Mouse (Mus musculus) CH12.LX (cell line): Measurements from ENCODE around the gene Tpst2. TPM values are rescaled to one million over a fixed set of nuclear protein-coding genes. Genes with fewer than 3 reads are reported as not detected.
A peak's percentile ranks its signal among the peaks of the same experiment; 100 is the strongest.

Experiments
- DNase-seq: peaks from one replicate; pipeline ENCODE4 v3.0.0-alpha.2; 2013; ENCODE audit errors: extremely low read depth
- H3K27ac ChIP-seq: 2 replicates; pipeline ENCODE4 v1.5.1; 2012; ENCODE audit warnings: low read depth, mild to moderate bottlenecking, control low read depth, moderate library complexity; ENCODE audit not compliant: insufficient read depth
- H3K27me3 ChIP-seq: replicated peaks from 2 replicates; pipeline ENCODE3; 2012; ENCODE audit warnings: inconsistent platforms
- H3K36me3 ChIP-seq, 2 experiments: replicated peaks in 1 of 2; 2 replicates each; pipeline versions ENCODE3 to v1.6.1; 2012; ENCODE audit warnings: inconsistent platforms in 1 of 2, low read length in 1 of 2, mild to moderate bottlenecking in 1 of 2, mixed read lengths in 1 of 2, moderate library complexity in 1 of 2; ENCODE audit not compliant: control insufficient read depth in 1 of 2, insufficient read depth in 1 of 2
- H3K4me1 ChIP-seq, 2 experiments: 2 replicates each; pipeline ENCODE4 v1.6.1; 2012; ENCODE audit warnings: inconsistent platforms in 1 of 2, moderate library complexity in 1 of 2; ENCODE audit not compliant: insufficient read depth in 2 of 2, control insufficient read depth in 1 of 2
- H3K4me2 ChIP-seq: 2 replicates; pipeline ENCODE4 v1.6.1; 2012; ENCODE audit warnings: low read depth, mild to moderate bottlenecking, control low read depth; ENCODE audit not compliant: poor library complexity, insufficient read depth, severe bottlenecking
- H3K4me3 ChIP-seq, 3 experiments: fragments of 150-350 bp in 1 of 3; sonication (generic) in 1 of 3; replicated peaks in 1 of 3; 2 replicates each; pipeline versions ENCODE3 to v1.5.1; 2011 to 2012; ENCODE audit warnings: low read depth in 2 of 3, low read length in 2 of 3, mild to moderate bottlenecking in 2 of 3, moderate library complexity in 2 of 3, control low read depth in 1 of 3, improper control_type of control experiment in 1 of 3, inconsistent platforms in 1 of 3, mixed read lengths in 1 of 3; ENCODE audit not compliant: poor library complexity in 1 of 3
- H3K79me2 ChIP-seq: replicated peaks from 2 replicates; pipeline ENCODE4 v1.6.1; 2012; ENCODE audit warnings: mild to moderate bottlenecking, moderate library complexity; ENCODE audit not compliant: control insufficient read depth, poor library complexity, insufficient read depth, severe bottlenecking; ENCODE audit errors: extremely low read depth
- H3K9ac ChIP-seq: 2 replicates; pipeline ENCODE4 v1.6.1; 2012; ENCODE audit warnings: low read depth, mild to moderate bottlenecking, control low read depth, moderate library complexity; ENCODE audit not compliant: insufficient read depth
- H3K9me3 ChIP-seq: replicated peaks from 2 replicates; pipeline ENCODE3; 2012; ENCODE audit warnings: low read length, inconsistent platforms, mixed read lengths
- CTCF ChIP-seq, 2 experiments: IDR thresholded peaks in 1 of 2; conservative IDR thresholded peaks in 1 of 2; 2 replicates each; pipeline ENCODE4 v1.5.1; 2011 to 2012; ENCODE audit warnings: low read depth in 2 of 2, low read length in 2 of 2, improper control_type of control experiment in 1 of 2, inconsistent platforms in 1 of 2, mild to moderate bottlenecking in 1 of 2, moderate library complexity in 1 of 2
- ELF1 ChIP-seq: IDR thresholded peaks from 2 replicates; pipeline ENCODE4 v1.6.1; 2014; ENCODE audit warnings: low read depth, mild to moderate bottlenecking, inconsistent platforms, low read length, improper control_type of control experiment
- IRF4 ChIP-seq: IDR thresholded peaks from 2 replicates; pipeline ENCODE4 v1.6.1; 2014; ENCODE audit warnings: low read depth, mild to moderate bottlenecking, inconsistent platforms, low read length, improper control_type of control experiment
- JUND ChIP-seq: conservative IDR thresholded peaks from 2 replicates; pipeline ENCODE4 v1.6.1; 2011; ENCODE audit warnings: low read depth, low read length, improper control_type of control experiment
- KAT2A ChIP-seq: IDR thresholded peaks from 2 replicates; pipeline ENCODE4 v1.6.1; 2012; ENCODE audit warnings: low read length, improper control_type of control experiment, inconsistent platforms; ENCODE audit not compliant: insufficient replicate concordance
- MAZ ChIP-seq: IDR thresholded peaks from 2 replicates; pipeline ENCODE4 v1.6.1; 2012; ENCODE audit warnings: low read depth, mild to moderate bottlenecking, inconsistent platforms, low read length, improper control_type of control experiment, moderate library complexity
- MEF2A ChIP-seq: IDR thresholded peaks from 2 replicates; pipeline ENCODE4 v1.6.1; 2014; ENCODE audit warnings: low read depth, mild to moderate bottlenecking, inconsistent platforms, low read length, improper control_type of control experiment, borderline replicate concordance
- MXI1 ChIP-seq: IDR thresholded peaks from 2 replicates; pipeline ENCODE4 v1.6.1; 2011; ENCODE audit warnings: mild to moderate bottlenecking, low read depth, low read length, improper control_type of control experiment
- NELFE ChIP-seq: IDR thresholded peaks from 2 replicates; pipeline ENCODE4 v1.6.1; 2011; ENCODE audit warnings: low read depth, low read length, improper control_type of control experiment
- NRF1 ChIP-seq: IDR thresholded peaks from 2 replicates; pipeline ENCODE4 v1.6.1; 2014; ENCODE audit warnings: low read depth, mild to moderate bottlenecking, inconsistent platforms, low read length, improper control_type of control experiment, moderate library complexity
- PAX5 ChIP-seq: IDR thresholded peaks from 2 replicates; pipeline ENCODE4 v1.6.1; 2012; ENCODE audit warnings: low read length, inconsistent platforms, mixed read lengths
- POLR2A ChIP-seq: IDR thresholded peaks from 2 replicates; pipeline ENCODE4 v1.6.1; 2011; ENCODE audit warnings: low read depth, mild to moderate bottlenecking, improper control_type of control experiment, low read length
- RCOR1 ChIP-seq: conservative IDR thresholded peaks from 2 replicates; pipeline ENCODE4 v1.6.1; 2012; ENCODE audit warnings: low read depth, mild to moderate bottlenecking, inconsistent platforms, low read length, improper control_type of control experiment
- SMC3 ChIP-seq: IDR thresholded peaks from 2 replicates; pipeline ENCODE4 v1.6.1; 2011; ENCODE audit warnings: low read depth, low read length, improper control_type of control experiment
- TBP ChIP-seq: conservative IDR thresholded peaks from 2 replicates; pipeline ENCODE4 v1.6.1; 2011; ENCODE audit warnings: low read depth, low read length, improper control_type of control experiment
- TCF12 ChIP-seq: IDR thresholded peaks from 2 replicates; pipeline ENCODE4 v1.6.1; 2014; ENCODE audit warnings: low read depth, mild to moderate bottlenecking, inconsistent platforms, low read length, improper control_type of control experiment
- USF1 ChIP-seq: IDR thresholded peaks from 2 replicates; pipeline ENCODE4 v1.6.1; 2014; ENCODE audit warnings: low read depth, mild to moderate bottlenecking, inconsistent platforms, low read length, improper control_type of control experiment
- ZC3H11A ChIP-seq: IDR thresholded peaks from 2 replicates; pipeline ENCODE4 v1.6.1; 2012; ENCODE audit warnings: low read depth, mild to moderate bottlenecking, inconsistent platforms, low read length, improper control_type of control experiment
- ZKSCAN1 ChIP-seq: IDR thresholded peaks from 2 replicates; pipeline ENCODE4 v1.6.1; 2012; ENCODE audit warnings: low read depth, inconsistent platforms, low read length, improper control_type of control experiment, borderline replicate concordance
- ZMIZ1 ChIP-seq: IDR thresholded peaks from 2 replicates; pipeline ENCODE4 v1.6.1; 2012; ENCODE audit warnings: low read depth, mild to moderate bottlenecking, inconsistent platforms, low read length, improper control_type of control experiment
- ZNF384 ChIP-seq: IDR thresholded peaks from 2 replicates; pipeline ENCODE4 v1.6.1; 2012; ENCODE audit warnings: low read depth, low read length, improper control_type of control experiment, inconsistent platforms
- dilution Hi-C: fragments of 300-500 bp; cut with MboI; formaldehyde crosslinking; loops from 2 replicates; pipeline ENCODE4 v1.14.3; 2020; ENCODE audit warnings: low sequenced_read_pairs; ENCODE audit not compliant: extremely low pct_unique_long_range_greater_than_20kb, extremely low pct_ligation_motif_present
- in situ Hi-C: fragments of 300-500 bp; cut with MboI; formaldehyde crosslinking; loops from 3 replicates; pipeline ENCODE4 v1.14.3; 2019; ENCODE audit warnings: low sequenced_read_pairs, low pct_ligation_motif_present, low pct_unique_long_range_greater_than_20kb, mixed read lengths
- polyA plus RNA-seq: library from polyadenylated mRNA; unstranded; fragments of >175 nt; gene quantifications from 2 replicates; pipeline ENCODE4 v1.2.1, GENCODE M21; 2012; ENCODE audit warnings: low read depth; ENCODE audit not compliant: insufficient read length
- total RNA-seq, 2 experiments: library from RNA; depleted of rRNA; stranded (reverse); fragments of 300-350 nt in 1 of 2; fragments of >200 nt in 1 of 2; gene quantifications; 2 replicates each; pipeline ENCODE4 v1.2.3; 2012 to 2014

The Tpst2 gene
- 20.6 and 20.7 TPM in 2 replicates for total RNA-seq (2012; rRNA removed)
- 12.6 and 13.3 TPM in 2 replicates for total RNA-seq (2014; rRNA removed)
- 10.8 and 15.6 TPM in 2 replicates for polyA plus RNA-seq

DNA sequence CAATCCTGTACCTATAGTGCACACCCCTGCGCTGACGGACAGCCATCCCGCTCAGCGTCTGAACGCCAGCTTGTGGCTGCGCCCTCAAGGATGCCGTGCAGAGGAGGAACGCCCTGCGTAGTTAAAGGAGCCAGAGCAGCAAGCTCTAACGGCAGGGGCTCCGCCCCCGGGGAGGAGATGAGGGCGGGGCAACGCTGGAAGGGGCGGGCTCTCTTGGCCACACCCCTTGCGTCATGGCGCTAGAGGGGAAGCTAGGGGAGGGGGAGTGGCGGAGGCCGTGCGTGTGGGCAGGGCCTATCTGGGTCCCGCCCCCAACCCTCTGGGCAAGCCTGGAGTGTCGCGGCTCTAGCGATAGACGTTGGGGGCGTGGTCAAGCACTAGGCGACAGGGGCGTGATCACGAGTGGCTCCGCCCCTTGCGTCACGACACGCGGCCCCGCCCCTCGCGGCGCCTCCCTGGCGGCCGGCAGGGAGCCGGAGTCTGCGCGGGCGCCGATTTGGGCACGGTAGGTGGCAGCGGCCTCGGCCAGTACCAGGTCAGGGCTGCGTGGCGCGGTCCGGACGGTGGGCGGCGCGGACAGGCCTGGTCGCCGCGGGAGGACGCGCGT, at the start of gene Tpst2:
Gene Tpst2, plus strand, starts transcription at position 425 of the 607 bp plus-strand sequence.
- Histone ChIP-seq H3K79me2 (0 out of 2 replicates have a peak, but pooled peaks cover 6% of the 10 kb centered on the region), H3K9me3 (no peaks in the 10 kb centered on the region), H3K9ac (peak within 1 kb of the TSS; percentile 64), H3K27me3 (peaks cover 11% of the 10 kb centered on the region), H3K36me3 (peaks cover 0 to 2% of the 10 kb centered on the region in 2 experiments), H3K27ac (no peak within 1 kb of the TSS), H3K4me3 (peak within 1 kb of the TSS; percentile 61 to 94 (median 89)), H3K4me1 (peaks cover 38 to 80% of the 10 kb centered on the region in 2 experiments), H3K4me2 (peak within 1 kb of the TSS; percentile 94)
- dilution Hi-C loops, result no loop called here
- in situ Hi-C loops, result loop anchor here (10.0 kb wide), 1 partner anchor 48 kb away; the partner anchor contains the start of gene Tfip11
- no peak for TF ChIP-seq MEF2A
- TF ChIP-seq MAZ, result peak; percentile 79; the same call in 1 of the 2 replicates
- peak; percentile 21 for TF ChIP-seq TCF12
- TF ChIP-seq ZNF384, result no peak
- TF ChIP-seq TBP, result 0 out of 2 replicates have a peak, but pooled peaks have one; percentile 63
- peak; percentile 64 for TF ChIP-seq NELFE
- peak; percentile 7; the same call in 1 of the 2 replicates for TF ChIP-seq IRF4
- TF ChIP-seq ELF1, result peak; percentile 45; the same call in 1 of the 2 replicates
- TF ChIP-seq NRF1, result peak; percentile 85
- TF ChIP-seq MXI1, result peak; percentile 57
- TF ChIP-seq RCOR1, result no peak
- peak; percentile 52; the same call in 1 of the 2 replicates for TF ChIP-seq ZMIZ1
- peak; percentile 76 for TF ChIP-seq POLR2A
- peak; percentile 18 for TF ChIP-seq USF1
- DNase-seq, result peak; percentile 97

DNA sequence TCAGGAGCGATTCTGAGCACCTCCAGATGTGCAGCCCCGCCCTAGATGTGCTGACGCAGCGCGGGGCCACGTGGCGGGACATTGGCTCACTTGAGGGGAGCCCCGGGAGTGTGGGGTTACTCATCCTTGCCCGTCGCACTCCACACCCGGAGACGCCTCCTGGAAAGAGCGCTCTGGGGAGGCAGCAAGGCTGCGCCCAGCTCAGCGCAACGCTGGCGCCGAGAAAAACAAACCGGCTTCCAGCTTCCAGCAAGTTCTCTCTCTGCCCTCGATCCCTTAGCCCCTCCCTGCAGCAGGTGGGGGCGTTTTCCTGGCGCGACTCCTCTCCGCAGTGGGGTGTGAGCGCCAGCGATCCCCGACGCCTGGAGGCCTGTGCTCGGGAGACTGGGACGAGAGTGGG, 49.1 kb upstream of the Tpst2 start:
- no peak overlapping the region for H3K4me3 ChIP-seq
- no peak for DNase-seq
- no peak overlapping the region for H3K27ac ChIP-seq
- H3K79me2 ChIP-seq, result no peaks in the 10 kb centered on the region
- no peak overlapping the region for H3K9ac ChIP-seq
- H3K4me1 ChIP-seq, result no peaks in the 10 kb centered on the region
- TF ChIP-seq NRF1 (no peak), SMC3 (no peak), PAX5 (no peak), MXI1 (no peak), USF1 (no peak), KAT2A (no peak), JUND (no peak), ZC3H11A (no peak), CTCF (conservative IDR thresholded peaks at IDR 0.05 in 1 of 2, IDR thresholded peaks at IDR 0.05 in 1 of 2; ENCODE audit: low read depth in 2 of 2, low read length in 2 of 2) (no peak), MEF2A (no peak), ZKSCAN1 (no peak)
- H3K4me2 ChIP-seq, result no peak overlapping the region
- H3K9me3 ChIP-seq, result no peaks in the 10 kb centered on the region
- in situ Hi-C loops, result loop anchor here (25.0 kb wide), 1 partner anchor 810 kb away; no protein-coding TSS in a partner anchor
- peaks cover 55% of the 10 kb centered on the region for H3K27me3 ChIP-seq
- H3K36me3 ChIP-seq, result no peaks in the 10 kb centered on the region
- dilution Hi-C loops, result no loop called here
